Mouse (Mus musculus): Measurements from ENCODE around the gene Tnfrsf14.

DNA sequence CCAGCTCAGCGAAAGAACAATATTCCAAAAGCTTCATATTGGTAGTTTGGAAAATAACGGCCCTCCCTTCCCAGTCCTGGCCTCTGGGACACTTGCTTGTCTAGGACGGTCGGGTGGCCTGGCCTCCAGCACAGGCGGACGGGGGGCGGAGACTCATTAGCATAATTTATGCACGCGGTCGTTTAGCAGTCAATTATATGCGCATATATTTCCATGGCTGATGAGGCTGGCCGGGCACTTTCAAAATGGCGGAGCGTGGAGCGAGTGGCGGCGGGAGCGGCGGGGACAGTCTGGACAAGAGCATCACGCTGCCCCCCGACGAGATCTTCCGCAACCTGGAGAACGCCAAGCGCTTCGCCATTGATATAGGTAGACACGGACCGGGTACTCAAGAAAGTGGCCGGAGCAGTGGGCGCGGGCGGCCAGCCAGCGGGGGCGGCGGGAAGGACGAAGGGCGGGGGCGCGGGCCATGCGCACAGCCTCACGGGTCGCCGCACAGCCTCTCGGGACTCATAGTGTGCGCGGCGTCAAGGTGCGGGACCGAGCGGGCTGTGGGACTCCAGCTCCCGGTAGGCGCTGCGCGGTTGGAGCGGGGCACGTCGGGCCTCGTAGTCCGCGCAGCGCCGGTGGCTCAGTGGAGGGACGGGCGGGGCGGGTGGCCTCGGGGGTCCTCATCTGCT, 35.7 kb upstream of the Tnfrsf14 start, which contains the start of gene Pank4:
- TF ChIP-seq EP300 (IDR thresholded peaks at IDR 0.05; ENCODE audit: low read depth) (no peak; the same call in 1 of the 2 replicates), CTCF (IDR thresholded peaks at IDR 0.05; ENCODE audit: low read depth) (no peak)
